Mouse (Mus musculus) adipose tissue, adult 10 weeks (tissue): ENCODE data around the gene Eif3d. TPM values are rescaled to one million over a fixed set of nuclear protein-coding genes. Genes with fewer than 3 reads are reported as not detected.

Experiments
- polyA plus RNA-seq: library from polyadenylated mRNA; stranded (reverse); fragments of 350-450 nt; fragmentation: Illumina TruSeq; extraction: RNeasy Lipid Tissue Mini Kit (QIAGEN cat#74804); gene quantifications from one replicate; pipeline ENCODE4 v1.2.3, GENCODE M21; 2014; ENCODE audit warnings: low read depth, low replicate concordance

The Eif3d gene
- 99.3 TPM for polyA plus RNA-seq

DNA sequence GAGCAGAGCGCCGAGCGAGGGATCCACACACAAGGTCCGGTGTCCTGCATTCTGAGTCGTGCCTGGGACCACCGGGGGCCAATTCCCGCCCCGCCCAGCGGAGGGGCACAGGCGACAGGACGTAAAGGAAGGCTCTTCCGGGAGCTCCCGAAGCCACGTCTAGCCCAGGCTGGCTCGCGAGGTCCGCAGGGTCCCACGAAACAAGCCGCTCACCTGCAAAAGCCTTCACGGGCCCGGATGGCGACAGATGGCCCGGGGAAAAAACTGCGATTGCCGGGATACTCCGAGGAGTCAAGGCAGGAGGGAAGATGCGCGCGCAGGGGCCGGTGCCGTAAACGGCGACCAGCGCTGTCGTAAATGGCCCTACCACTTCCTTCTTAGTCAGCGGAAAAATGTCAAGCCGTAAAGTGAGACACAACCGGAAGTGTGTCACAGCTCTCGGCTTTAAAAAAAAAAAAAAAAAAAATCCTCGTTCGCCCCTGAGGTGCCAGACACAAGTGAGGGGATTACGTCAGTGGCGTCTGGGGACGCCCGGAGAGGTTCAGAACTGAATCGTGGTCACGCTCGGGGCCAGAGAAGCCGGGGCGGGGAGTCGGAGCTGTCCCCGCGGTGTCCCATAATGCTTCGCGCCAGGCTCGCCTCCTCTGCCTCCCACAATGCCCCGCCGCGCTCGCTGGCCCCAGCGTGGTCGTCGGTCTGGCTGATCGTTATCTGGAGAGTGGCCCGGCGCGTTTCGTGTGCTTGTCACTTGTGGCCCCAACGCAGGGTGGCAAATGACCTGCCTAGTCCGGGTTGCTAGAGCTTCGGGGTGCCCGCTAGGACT, at the start of gene Eif3d:
TSS of gene Eif3d (minus strand) at position 344 of the 823 bp plus-strand sequence.

DNA sequence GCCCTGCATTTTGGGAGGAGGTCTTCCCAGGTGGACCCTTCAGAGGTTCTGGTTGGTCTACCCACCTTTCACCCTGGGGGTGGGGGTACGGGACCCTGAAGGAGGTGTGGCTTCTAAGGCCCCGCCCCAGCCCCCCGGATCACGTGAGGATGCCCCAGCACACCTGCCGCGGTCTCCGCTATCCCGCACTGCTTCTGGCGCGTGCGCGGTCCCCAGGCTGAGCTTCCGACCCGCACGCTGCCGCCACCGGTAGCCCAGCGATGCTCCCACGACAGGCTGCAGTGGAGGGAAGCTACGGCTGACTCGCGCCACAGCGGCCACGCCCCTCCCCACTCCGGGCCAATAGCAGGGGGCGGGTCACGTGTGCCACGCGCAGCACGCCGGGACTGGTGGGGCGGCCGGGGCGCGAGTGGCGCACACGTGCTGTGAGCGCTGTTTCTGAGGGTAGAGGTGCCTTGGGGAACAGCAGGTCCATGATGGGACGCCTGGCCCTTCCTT, 14.2 kb downstream of the Eif3d start, which contains the start of gene Foxred2:
TSS of gene Foxred2 (minus strand) at position 319 of the 498 bp plus-strand sequence.

DNA sequence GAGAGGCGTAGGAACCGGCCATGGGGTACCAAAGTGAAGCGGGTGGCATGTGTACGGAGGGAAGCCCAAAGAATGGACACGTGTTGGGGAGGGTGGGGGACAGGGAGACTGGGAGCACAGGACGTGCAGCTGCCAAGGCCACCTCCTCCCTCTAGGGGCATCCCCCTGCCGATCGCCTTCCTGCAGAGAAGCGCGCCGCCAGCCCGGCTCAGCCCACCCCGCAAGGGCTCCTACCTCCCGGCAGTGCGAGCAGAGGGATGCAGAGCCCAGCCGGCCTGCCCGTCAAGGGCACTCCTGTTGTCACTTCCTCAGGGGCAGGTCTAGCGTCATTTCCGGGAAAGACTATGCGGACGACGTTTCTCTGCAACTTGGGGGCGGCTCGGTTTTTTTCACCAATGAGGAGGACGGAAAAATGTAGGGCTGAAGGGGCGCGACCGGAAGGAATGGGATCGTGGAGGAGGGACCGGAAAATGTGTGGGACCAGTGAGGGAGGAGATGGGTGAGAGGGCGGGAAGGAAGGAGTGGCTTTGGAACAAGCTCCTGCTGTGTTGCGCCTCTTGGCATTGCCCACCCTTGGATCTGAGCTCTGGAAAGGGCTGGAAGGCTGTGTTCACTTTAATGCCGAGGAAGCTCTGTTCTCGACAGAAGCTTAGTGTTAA, 41.8 kb downstream of the Eif3d start, which contains the start of gene Txn2:
TSS of gene Txn2 (minus strand) at position 334 of the 659 bp plus-strand sequence.

Other genes with a start within 250 kb of the Eif3d start
- 5.8 TPM for gene Apol9b, start 241.8 kb downstream of the Eif3d start, polyA plus RNA-seq
- not detected for gene Apol8, start 213.8 kb downstream of the Eif3d start, polyA plus RNA-seq
- gene Myh9, start 128.6 kb downstream of the Eif3d start, polyA plus RNA-seq = 99.3 TPM
- 144 TPM for gene Txn2, start 41.8 kb downstream of the Eif3d start, polyA plus RNA-seq
- 39.1 TPM for gene Foxred2, start 14.1 kb downstream of the Eif3d start, polyA plus RNA-seq
- gene Cacng2, start 149.2 kb upstream of the Eif3d start, polyA plus RNA-seq = not detected
- gene Ift27, start 203.3 kb upstream of the Eif3d start, polyA plus RNA-seq = 28.9 TPM
- 0.45 TPM for gene Pvalb, start 235.6 kb upstream of the Eif3d start, polyA plus RNA-seq